Mouse (Mus musculus): ENCODE measurements at regions not wholly inside any gene's neighbourhood (a gene's known extent, or its start where the extent isn't known, plus 50 kb on each side); places are given as distances from the start of the nearest gene placed in this dataset.

GRCm38 (mm10) chr3:34217911-34218310, 136.8 kb upstream of the Dnajc19 start:
- no peak for TF ChIP-seq MYOG (IDR thresholded peaks at IDR 0.05; ENCODE audit: control insufficient read depth, extremely low read depth, insufficient read length)
- no peak for TF ChIP-seq MAX (IDR thresholded peaks at IDR 0.05)
- TF ChIP-seq CTCF (IDR thresholded peaks at IDR 0.05; ENCODE audit: control insufficient read depth, insufficient read depth, insufficient read length) = no peak
- no peak for TF ChIP-seq MYOD1 (IDR thresholded peaks at IDR 0.05; ENCODE audit: control insufficient read depth, insufficient read length, low read depth)
- no peak for TF ChIP-seq FOSL1 (IDR thresholded peaks at IDR 0.05; ENCODE audit: insufficient read depth, low read length, poor library complexity, severe bottlenecking)
- TF ChIP-seq USF1 (IDR thresholded peaks at IDR 0.05; ENCODE audit: low read depth) = no peak
- no peak for TF ChIP-seq CEBPB (IDR thresholded peaks at IDR 0.05; ENCODE audit: low read depth)
- Histone ChIP-seq H3ac (ENCODE audit: control insufficient read depth, insufficient read length, low read depth) (no peak overlapping the region), H3K27me3 (ENCODE audit: control insufficient read depth, insufficient read depth, insufficient read length) (no peaks in the 10 kb centered on the region), H3K79me3 (ENCODE audit: low read depth) (no peaks in the 10 kb centered on the region), H3K36me3 (ENCODE audit: control insufficient read depth, insufficient read depth) (no peaks in the 10 kb centered on the region), H3K4me3 (ENCODE audit: insufficient read depth, poor library complexity, severe bottlenecking) (no peak overlapping the region), H3K79me2 (ENCODE audit: control insufficient read depth, insufficient read depth) (no peaks in the 10 kb centered on the region)

GRCm38 (mm10) chr3:34214233-34214632, 133.1 kb upstream of the Dnajc19 start:
- no peak overlapping the region for H3ac ChIP-seq (ENCODE audit: control insufficient read depth, insufficient read length, low read depth)
- H3K27me3 ChIP-seq (ENCODE audit: control insufficient read depth, insufficient read depth, insufficient read length) = no peaks in the 10 kb centered on the region
- H3K4me3 ChIP-seq (ENCODE audit: insufficient read depth, poor library complexity, severe bottlenecking) = no peak overlapping the region
- H3K36me3 ChIP-seq (ENCODE audit: control insufficient read depth, insufficient read depth) = no peaks in the 10 kb centered on the region
- H3K79me2 ChIP-seq (ENCODE audit: control insufficient read depth, insufficient read depth) = no peaks in the 10 kb centered on the region
- no peaks in the 10 kb centered on the region for H3K79me3 ChIP-seq (ENCODE audit: low read depth)
- no peak for TF ChIP-seq USF1 (IDR thresholded peaks at IDR 0.05; ENCODE audit: low read depth)
- no peak for TF ChIP-seq CTCF (IDR thresholded peaks at IDR 0.05; ENCODE audit: control insufficient read depth, insufficient read depth, insufficient read length)
- TF ChIP-seq MYOD1 (IDR thresholded peaks at IDR 0.05; ENCODE audit: control insufficient read depth, insufficient read length, low read depth) = no peak
- TF ChIP-seq FOSL1 (IDR thresholded peaks at IDR 0.05; ENCODE audit: insufficient read depth, low read length, poor library complexity, severe bottlenecking) = no peak
- TF ChIP-seq MAX (IDR thresholded peaks at IDR 0.05) = no peak
- no peak for TF ChIP-seq CEBPB (IDR thresholded peaks at IDR 0.05; ENCODE audit: low read depth)
- no peak for TF ChIP-seq MYOG (IDR thresholded peaks at IDR 0.05; ENCODE audit: control insufficient read depth, extremely low read depth, insufficient read length)

GRCm38 (mm10) chr3:34206454-34206853, 125.3 kb upstream of the Dnajc19 start:
- H3ac ChIP-seq (ENCODE audit: control insufficient read depth, insufficient read length, low read depth) = no peak overlapping the region
- TF ChIP-seq MYOD1 (IDR thresholded peaks at IDR 0.05; ENCODE audit: control insufficient read depth, insufficient read length, low read depth) (no peak), CEBPB (IDR thresholded peaks at IDR 0.05; ENCODE audit: low read depth) (no peak), USF1 (IDR thresholded peaks at IDR 0.05; ENCODE audit: low read depth) (no peak), MYOG (IDR thresholded peaks at IDR 0.05; ENCODE audit: control insufficient read depth, extremely low read depth, insufficient read length) (no peak), FOSL1 (IDR thresholded peaks at IDR 0.05; ENCODE audit: insufficient read depth, low read length, poor library complexity, severe bottlenecking) (no peak), CTCF (IDR thresholded peaks at IDR 0.05; ENCODE audit: control insufficient read depth, insufficient read depth, insufficient read length) (no peak), MAX (IDR thresholded peaks at IDR 0.05) (no peak)
- no peaks in the 10 kb centered on the region for H3K27me3 ChIP-seq (ENCODE audit: control insufficient read depth, insufficient read depth, insufficient read length)
- H3K79me3 ChIP-seq (ENCODE audit: low read depth) = no peaks in the 10 kb centered on the region
- no peaks in the 10 kb centered on the region for H3K79me2 ChIP-seq (ENCODE audit: control insufficient read depth, insufficient read depth)
- no peak overlapping the region for H3K4me3 ChIP-seq (ENCODE audit: insufficient read depth, poor library complexity, severe bottlenecking)
- H3K36me3 ChIP-seq (ENCODE audit: control insufficient read depth, insufficient read depth) = no peaks in the 10 kb centered on the region

GRCm38 (mm10) chr3:34198228-34198627, 117.1 kb upstream of the Dnajc19 start:
- no peaks in the 10 kb centered on the region for H3K27me3 ChIP-seq (ENCODE audit: control insufficient read depth, insufficient read depth, insufficient read length)
- no peaks in the 10 kb centered on the region for H3K79me3 ChIP-seq (ENCODE audit: low read depth)
- no peak overlapping the region for H3K4me3 ChIP-seq (ENCODE audit: insufficient read depth, poor library complexity, severe bottlenecking)
- no peaks in the 10 kb centered on the region for H3K36me3 ChIP-seq (ENCODE audit: control insufficient read depth, insufficient read depth)
- no peak for TF ChIP-seq MYOD1 (IDR thresholded peaks at IDR 0.05; ENCODE audit: control insufficient read depth, insufficient read length, low read depth)
- TF ChIP-seq USF1 (IDR thresholded peaks at IDR 0.05; ENCODE audit: low read depth) = no peak
- TF ChIP-seq MYOG (IDR thresholded peaks at IDR 0.05; ENCODE audit: control insufficient read depth, extremely low read depth, insufficient read length) = no peak
- no peak for TF ChIP-seq CEBPB (IDR thresholded peaks at IDR 0.05; ENCODE audit: low read depth)
- TF ChIP-seq MAX (IDR thresholded peaks at IDR 0.05) = no peak
- TF ChIP-seq FOSL1 (IDR thresholded peaks at IDR 0.05; ENCODE audit: insufficient read depth, low read length, poor library complexity, severe bottlenecking) = no peak
- no peak for TF ChIP-seq CTCF (IDR thresholded peaks at IDR 0.05; ENCODE audit: control insufficient read depth, insufficient read depth, insufficient read length)
- no peaks in the 10 kb centered on the region for H3K79me2 ChIP-seq (ENCODE audit: control insufficient read depth, insufficient read depth)
- H3ac ChIP-seq (ENCODE audit: control insufficient read depth, insufficient read length, low read depth) = no peak overlapping the region

GRCm38 (mm10) chr3:34197163-34197455, 116.0 kb upstream of the Dnajc19 start:
- Histone ChIP-seq H3K79me2 (ENCODE audit: control insufficient read depth, insufficient read depth) (no peaks in the 10 kb centered on the region), H3ac (ENCODE audit: control insufficient read depth, insufficient read length, low read depth) (no peak overlapping the region), H3K27me3 (ENCODE audit: control insufficient read depth, insufficient read depth, insufficient read length) (no peaks in the 10 kb centered on the region), H3K79me3 (ENCODE audit: low read depth) (no peaks in the 10 kb centered on the region), H3K4me3 (ENCODE audit: insufficient read depth, poor library complexity, severe bottlenecking) (no peak overlapping the region), H3K36me3 (ENCODE audit: control insufficient read depth, insufficient read depth) (no peaks in the 10 kb centered on the region)
- TF ChIP-seq CEBPB (IDR thresholded peaks at IDR 0.05; ENCODE audit: low read depth) = no peak
- TF ChIP-seq MYOD1 (IDR thresholded peaks at IDR 0.05; ENCODE audit: control insufficient read depth, insufficient read length, low read depth) = no peak
- TF ChIP-seq MYOG (IDR thresholded peaks at IDR 0.05; ENCODE audit: control insufficient read depth, extremely low read depth, insufficient read length) = no peak
- no peak for TF ChIP-seq USF1 (IDR thresholded peaks at IDR 0.05; ENCODE audit: low read depth)
- no peak for TF ChIP-seq MAX (IDR thresholded peaks at IDR 0.05)
- TF ChIP-seq FOSL1 (IDR thresholded peaks at IDR 0.05; ENCODE audit: insufficient read depth, low read length, poor library complexity, severe bottlenecking) = no peak
- TF ChIP-seq CTCF (IDR thresholded peaks at IDR 0.05; ENCODE audit: control insufficient read depth, insufficient read depth, insufficient read length) = no peak
